Mouse (Mus musculus) liver, adult (tissue): ENCODE measurements at regions not wholly inside any gene's neighbourhood (a gene's known extent, or its start where the extent isn't known, plus 50 kb on each side); places are given as distances from the start of the nearest gene placed in this dataset.

Source experiments
- GATA4 ChIP-seq: IDR thresholded peaks from 2 replicates; pipeline ENCODE4 v1.6.1; 2014; ENCODE audit warnings: mild to moderate bottlenecking, low read length; ENCODE audit not compliant: insufficient replicate concordance

DNA sequence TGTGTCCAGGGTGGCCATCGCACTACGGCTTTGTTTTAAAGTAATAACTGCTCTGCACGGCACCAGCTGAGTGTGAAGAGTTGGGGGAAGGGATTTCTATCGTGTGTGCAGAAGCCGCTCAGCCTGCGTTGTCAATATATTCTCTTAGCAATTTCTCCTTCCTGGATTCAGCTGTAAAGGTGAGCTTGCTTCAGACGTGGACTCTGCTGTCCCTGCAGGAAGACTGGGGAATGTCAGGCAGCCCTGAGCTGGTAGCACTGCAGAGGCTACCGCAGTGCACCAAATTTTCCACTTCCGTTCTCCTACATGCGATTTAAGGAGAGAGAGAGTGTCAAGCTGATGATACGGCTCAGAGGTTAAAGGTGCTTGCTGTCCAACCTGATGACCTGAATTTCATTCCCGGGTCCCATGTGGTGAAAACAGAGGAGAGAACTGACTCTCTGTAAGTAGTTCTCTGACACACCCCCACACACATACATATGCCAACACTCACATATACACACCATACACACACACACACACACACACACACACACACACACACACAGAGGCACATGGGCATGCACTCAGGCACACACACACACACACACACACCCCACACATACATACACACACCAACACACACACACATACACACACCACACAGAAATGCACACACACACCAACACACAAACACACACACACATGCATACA lies 59.9 kb upstream of the Prelid3b start:
- no peak for TF ChIP-seq GATA4

DNA sequence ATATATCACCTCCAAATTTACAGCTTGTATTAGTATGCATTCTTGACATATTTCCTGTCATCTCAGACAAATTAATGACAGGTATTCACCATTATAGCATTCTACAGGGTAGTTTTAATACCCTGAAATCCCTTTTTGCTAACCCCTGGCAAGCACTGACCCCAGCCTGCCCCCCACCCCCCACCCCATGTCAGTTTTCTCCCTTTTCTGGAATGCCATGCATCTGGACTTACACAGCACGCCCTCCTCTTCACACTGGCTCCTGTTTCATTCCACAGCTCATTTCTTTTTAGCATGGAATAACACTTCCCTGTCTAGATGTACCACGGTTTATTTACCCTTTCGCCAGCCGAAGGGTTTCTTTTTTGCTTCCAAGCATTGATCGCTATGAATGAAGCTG lies 67.8 kb upstream of the Prelid3b start:
- no peak for TF ChIP-seq GATA4

DNA sequence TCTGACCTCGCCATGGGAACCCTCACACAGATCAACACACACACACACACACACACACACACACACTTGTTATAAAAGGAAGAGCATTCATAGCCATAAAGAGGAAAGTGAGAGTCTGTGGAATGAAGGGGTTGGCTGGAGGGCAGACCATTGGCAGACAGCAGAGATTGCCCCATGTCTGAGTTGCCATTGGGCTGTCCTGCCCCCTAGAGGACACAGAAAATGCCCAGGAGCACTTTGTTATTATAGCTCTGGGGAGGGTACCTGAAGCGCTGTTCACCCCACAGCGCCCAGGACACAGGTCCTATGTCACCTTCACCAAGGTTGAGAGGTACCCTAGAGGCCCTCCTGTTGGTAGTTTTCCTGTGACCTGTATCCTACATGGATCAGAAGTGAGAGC lies 74.3 kb upstream of the Prelid3b start:
- no peak for TF ChIP-seq GATA4

DNA sequence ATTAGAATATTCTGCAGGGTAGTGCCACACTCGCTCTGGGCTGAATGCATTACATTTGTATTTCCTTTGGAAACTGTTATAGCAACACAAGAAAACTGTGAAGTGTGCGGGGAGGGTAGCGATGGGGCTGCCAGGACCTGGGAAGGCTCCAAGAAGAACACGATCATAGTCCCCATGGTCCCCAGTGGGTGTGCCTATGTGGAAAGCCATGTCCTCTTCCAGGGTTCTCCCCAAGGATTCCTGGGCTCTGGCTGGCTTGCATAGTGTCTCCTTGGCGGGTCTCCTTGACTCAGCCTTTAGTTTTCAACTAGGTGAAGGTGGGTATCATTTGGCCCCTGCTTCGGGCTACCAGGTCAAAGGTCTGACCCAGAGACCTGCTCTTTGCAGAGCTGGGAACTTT lies 74.8 kb upstream of the Prelid3b start:
- no peak for TF ChIP-seq GATA4

DNA sequence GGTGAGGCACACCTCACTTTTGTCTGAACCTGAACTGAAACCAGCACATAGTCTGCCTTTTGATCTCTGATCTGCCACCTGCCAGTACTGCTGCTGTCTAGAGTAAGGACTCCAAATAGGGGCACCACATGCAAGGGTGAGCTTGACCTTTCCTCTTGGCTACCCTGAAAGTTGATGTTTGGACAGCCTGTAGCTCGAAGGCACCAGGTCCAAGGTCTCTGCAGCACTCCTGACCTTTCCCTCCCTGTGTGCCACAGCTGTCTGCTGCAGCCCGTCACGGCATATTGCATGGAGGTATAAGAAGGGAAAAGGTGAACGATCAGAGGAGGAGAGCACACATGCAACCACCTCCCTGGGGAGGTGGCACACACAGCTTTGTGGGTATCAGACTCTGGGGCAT lies 75.9 kb upstream of the Prelid3b start:
- no peak for TF ChIP-seq GATA4

DNA sequence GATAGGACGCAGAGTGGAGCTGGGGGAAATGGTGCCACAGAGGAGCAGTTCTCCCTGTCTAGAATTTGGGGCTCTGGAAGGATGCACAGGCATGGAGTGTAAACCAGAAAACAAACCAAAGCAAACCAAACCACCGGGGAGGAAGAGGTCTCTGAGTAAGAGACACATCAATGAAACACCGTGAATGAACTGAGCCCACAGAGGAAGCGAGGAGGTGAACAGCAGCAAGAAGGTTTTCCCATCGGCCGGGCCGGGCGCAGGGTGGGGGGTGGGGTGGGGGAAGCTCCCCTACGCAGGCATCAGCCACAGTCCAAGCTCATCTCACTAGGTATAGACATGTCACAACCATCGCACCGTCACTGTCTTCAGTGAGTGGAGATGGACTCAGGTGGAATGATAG lies 82.9 kb upstream of the Prelid3b start:
- TF ChIP-seq GATA4, result no peak

DNA sequence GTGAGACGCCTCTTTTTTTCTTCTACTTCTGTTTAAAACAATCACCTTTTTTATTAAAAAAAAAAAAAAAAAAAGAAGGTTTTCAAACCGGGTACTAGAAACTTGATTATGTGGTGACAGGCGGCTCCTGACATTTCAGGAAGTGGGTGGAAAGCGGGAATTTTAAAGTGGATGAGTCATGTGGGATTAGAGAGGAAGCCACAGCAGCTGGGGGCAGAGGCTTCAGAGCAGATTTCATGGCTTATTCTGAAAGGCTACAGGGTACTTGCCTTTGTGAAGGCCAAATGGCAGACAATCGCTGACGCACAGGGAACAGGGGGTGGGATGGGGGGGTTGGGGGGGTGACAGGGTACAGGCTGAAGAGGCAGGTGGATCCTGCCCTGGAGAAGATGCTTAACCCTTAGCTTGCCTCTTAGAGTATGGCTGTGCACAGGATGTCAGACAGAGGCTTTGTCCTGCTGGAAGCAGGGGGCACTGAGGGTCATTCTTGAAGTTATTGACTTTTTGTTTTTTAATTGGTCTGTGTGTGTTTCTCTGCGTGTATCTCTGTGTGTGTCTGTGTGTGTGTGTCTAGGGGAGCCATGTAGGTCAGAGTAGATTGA lies 81.4 kb upstream of the Zfp831 start:
- TF ChIP-seq GATA4, result no peak

DNA sequence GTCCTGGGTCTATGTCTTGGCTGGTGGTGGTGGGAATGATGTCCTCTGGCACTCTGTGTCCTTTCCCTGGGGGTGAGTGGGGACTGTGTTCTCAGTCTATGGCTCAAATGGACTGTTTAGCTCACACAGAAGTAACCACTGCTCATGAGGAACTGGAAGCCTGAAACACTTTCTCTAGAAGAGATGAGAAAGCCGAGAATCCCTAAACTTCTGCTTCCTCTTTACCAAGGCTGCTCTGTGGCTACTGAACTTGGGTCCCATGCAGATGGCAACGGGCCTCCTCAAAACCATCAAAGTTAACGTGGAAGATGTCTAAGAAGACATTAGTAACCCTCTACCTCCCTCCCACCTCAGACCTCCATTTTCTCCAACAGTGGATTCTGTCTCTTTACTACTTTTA lies 79.4 kb upstream of the Zfp831 start:
- TF ChIP-seq GATA4, result no peak

DNA sequence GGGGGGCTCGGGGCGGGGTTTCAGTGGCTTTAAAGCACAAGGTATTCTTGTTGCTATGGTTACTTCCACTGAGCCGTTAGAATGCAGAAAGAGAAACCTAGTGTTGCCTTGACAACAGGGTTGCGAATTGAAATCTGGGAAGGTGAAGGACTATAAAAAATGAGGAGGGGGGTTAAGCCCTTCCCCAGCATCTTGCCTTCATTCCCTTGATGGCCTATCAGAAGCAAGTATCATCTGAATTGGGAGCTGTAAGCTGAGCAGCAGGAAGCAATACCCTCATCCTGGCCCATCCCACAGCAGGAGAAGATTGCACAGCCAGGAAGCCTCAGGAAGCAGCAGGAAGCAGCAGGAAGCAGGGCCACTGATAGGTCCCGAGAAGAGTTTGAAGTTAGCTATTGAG lies 78.5 kb upstream of the Zfp831 start:
- peak; percentile 48; the same call in 1 of the 2 replicates for TF ChIP-seq GATA4

DNA sequence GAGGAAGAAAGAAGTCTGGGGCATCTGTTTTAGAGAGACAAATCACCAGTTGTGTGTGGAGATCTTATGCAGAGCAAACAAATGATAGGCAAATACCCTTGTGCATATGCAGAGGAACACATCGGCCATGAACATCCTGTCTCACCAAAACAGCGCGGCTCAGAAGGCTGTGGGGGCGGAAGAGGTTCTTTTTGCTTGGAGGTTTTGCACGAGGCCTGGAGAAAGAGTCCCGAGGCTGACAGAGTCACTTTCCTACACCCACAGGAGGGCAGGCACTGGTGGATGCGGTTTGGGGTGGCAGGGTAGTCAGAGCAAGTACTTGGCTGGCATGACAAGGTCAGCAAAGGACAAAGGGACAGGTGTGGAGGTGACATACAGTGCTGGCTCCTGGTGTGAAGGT lies 77.4 kb upstream of the Zfp831 start:
- TF ChIP-seq GATA4, result no peak

DNA sequence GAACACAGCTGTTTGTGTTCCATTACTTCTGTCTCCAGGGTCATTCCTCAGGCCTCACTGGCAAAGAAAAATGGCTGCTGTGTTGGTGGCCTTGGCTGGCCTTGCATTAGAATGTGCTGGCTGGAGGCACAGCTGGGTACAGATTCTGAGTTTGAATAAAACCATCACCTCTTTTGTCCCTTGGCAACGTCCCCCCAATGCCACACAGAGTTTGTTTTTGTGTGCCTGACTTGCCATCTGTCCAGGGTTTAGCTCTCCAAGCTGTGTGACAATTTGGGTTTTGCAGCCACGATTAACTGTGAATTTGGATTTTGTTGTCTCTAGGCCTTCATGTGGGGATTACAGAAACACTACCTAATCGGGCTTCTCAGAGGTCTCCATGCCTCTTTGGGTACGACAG lies 76.6 kb upstream of the Zfp831 start:
- TF ChIP-seq GATA4, result no peak

DNA sequence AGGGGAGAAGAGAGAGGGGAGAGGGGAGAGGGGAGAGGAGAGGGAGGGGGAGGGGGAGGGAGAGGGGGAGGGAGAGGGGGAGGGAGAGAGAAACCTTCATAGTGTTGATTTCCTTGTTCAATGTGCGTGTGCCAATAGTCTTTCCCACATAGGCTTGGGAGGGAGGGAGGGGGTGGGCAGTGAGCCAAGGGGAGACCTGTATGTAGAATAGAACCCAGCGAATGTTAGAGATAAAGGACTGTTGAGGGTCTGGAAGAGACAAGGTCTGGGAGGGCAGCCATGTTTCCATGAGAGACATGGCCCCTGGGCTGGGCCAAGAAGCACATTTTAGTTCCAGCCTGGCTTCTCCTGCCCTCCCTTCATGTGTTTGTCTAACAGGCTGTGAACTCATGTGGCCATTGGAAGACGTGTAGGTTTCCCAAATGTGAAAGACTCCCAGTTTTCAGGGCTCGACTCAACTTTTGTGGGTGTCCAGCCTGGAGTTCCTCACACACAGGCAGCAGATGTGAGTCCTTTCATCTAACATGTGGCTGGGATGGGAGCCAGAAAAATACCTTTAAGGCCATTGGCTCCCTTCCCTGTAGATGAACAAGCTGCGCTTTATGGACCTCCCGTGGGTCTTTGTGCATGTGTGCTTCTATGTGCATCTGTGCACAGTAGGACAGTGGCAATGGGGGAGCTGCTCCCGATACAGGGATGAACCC lies 68.4 kb upstream of the Zfp831 start:
- TF ChIP-seq GATA4, result no peak

DNA sequence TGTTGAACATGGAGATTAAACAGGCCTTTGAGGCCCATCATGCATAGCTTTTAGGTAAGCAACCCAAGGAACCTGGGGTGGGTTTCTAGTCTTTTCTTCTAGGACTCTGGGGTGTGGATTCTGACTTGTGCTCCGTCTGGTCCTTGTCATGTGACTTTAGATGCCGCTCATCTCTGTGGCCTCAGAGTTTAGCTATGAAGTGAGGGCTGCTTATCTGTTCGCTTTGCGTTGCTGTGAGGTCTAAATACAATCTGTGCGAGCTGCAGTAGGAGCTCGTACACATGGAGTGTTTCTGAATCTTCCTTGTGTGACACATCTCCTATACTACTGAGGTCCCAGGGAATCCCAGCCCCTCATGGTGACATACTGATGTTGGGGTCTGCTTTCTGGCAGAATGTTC lies 67.8 kb upstream of the Zfp831 start:
- TF ChIP-seq GATA4, result no peak

DNA sequence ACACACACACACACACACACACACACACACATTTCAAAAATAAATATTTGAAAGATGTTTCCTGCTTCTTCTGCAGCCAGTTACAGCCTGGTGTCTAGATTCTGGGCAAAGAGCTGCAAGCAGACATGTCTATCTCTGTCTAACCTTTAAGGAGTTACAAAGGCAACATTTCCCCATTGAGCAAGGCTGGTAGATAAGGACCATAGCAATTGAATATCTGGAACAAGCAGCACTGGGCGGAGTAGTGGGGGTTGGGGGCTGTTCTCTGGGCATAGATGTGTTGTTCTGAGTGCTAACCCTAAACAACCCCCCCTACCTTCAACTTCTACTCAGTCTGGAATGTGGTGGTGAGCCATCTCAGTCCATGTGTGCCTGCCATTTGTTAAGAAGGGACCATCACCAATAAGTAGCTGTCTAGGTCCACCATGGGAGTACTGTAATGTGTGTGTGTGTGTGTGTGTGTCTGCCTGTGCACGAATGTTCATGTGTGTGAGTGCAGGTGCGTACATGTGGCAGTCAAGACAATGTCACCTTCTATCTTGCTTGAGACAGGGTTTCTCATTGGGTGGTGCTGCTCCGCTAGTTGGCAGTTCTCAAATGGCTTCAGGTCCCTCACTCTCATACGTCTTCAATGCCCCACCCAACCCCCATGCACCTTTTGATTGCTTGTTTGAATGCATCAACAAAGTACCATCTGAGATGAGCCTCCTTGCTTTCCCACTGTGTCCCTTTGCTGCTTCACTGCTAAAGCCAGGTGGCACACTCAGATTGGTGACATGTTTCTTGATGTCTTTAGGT lies 62.2 kb upstream of the Zfp831 start:
- no peak for TF ChIP-seq GATA4

DNA sequence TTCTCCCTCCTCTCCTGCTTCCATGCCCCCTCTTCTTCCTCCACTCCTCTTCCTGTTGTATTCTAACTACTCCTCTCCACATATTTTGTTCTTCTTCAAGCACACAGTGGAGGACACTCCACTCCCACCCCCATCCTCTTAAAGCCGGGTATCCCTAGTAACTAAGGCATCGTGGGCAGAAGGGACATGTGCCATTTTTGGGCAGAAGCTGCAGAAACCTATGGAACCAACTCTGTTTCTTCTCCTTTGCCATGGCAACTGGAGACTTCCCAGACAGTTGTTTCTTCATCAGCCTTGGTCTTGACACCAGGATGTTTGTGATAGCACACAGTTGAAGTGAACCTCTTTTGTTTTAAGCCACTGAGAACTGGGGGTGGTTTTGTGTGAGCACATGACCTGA lies 59.1 kb upstream of the Zfp831 start:
- no peak for TF ChIP-seq GATA4
